In the genomic region with DNA sequence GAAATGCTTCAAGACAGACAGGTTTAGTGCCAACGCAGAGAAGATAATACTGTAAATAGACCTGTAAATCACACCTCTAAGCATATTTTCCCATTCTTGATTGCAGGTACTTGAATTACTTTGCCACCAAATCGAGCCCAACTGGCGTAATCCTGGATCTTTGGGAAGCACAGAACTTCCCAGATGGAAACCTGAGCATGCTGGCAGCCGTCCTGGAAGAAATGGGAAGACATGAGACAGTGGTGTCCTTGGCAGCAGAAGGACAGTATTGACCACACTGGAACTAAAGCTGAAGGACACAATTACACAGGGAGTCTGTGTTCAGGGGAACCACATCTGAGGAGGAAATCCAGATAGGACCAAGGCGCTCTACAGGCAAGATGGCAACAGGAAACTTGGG, we compare ENCODE assay signal across 21 mouse cellular contexts.
DNase-seq lines count a peak whose midpoint lies in the region; ATAC-seq lines count a peak whose summit lies in the region.
"Had no signal": no experiment of that assay in that cellular context is flagged by ENCODE, and none has a peak within 500 bp of the region (broad histone marks: within the 10 kb centered on the region; RNA-seq: fewer than 3 reads in every experiment).

No protein-coding gene starts in this region.

- no peaks in the 10 kb centered on the region for H3K4me1 ChIP-seq in forebrain, embryonic 15.5 days
- H3K4me1 ChIP-seq: forebrain, embryonic 13.5 days; heart, embryonic 15.5 days; hindbrain, embryonic 13.5 days; intestine, embryonic 15.5 days had no signal

- no peak for ATAC-seq in forebrain, embryonic 15.5 days (replicated peaks)
- ATAC-seq: CD4-positive, CD25-positive, alpha-beta regulatory T cell, adult 4 months; forebrain, embryonic 13.5 days; intestine, embryonic 15.5 days had no signal

- H3K4me2 ChIP-seq in forebrain, embryonic 15.5 days (replicated peaks): no peak overlapping the region
- H3K4me2 ChIP-seq: forebrain, embryonic 13.5 days; heart, embryonic 11.5 days; heart, embryonic 15.5 days; hindbrain, embryonic 13.5 days; intestine, embryonic 15.5 days had no signal

- no peak overlapping the region for H3K4me3 ChIP-seq in forebrain, embryonic 15.5 days
- H3K4me3 ChIP-seq: embryonic facial prominence, embryonic 10.5 days; forebrain, embryonic 13.5 days; heart, adult 2 months; heart, embryonic 15.5 days; hindbrain, embryonic 13.5 days; intestine, embryonic 15.5 days had no signal

- no peak overlapping the region for H3K9ac ChIP-seq in forebrain, embryonic 15.5 days (replicated peaks)
- H3K9ac ChIP-seq: forebrain, embryonic 13.5 days; heart, embryonic 15.5 days; hindbrain, embryonic 13.5 days; intestine, embryonic 15.5 days had no signal

- no peak overlapping the region for H3K27ac ChIP-seq in forebrain, embryonic 15.5 days (replicated peaks)
- H3K27ac ChIP-seq: embryonic facial prominence, embryonic 10.5 days; forebrain, embryonic 13.5 days; heart, adult 2 months; heart, embryonic 15.5 days; hindbrain, embryonic 13.5 days; intestine, embryonic 15.5 days had no signal

- H3K36me3 ChIP-seq in forebrain, embryonic 15.5 days: no peaks in the 10 kb centered on the region
- H3K36me3 ChIP-seq: G1E; heart, embryonic 15.5 days; intestine, embryonic 15.5 days had no signal

- no peaks in the 10 kb centered on the region for H3K9me3 ChIP-seq in forebrain, embryonic 15.5 days
- H3K9me3 ChIP-seq: embryonic facial prominence, embryonic 10.5 days; forebrain, embryonic 13.5 days; G1E; heart, embryonic 15.5 days; hindbrain, embryonic 13.5 days; intestine, embryonic 15.5 days had no signal

- DNase-seq in cerebellum, adult 11-12 months: peak; percentile 20
- no peak for DNase-seq in cerebellum, postnatal 4 days (ENCODE audit: low spot score in 2 of 2)
- peak; percentile 32 to 40 for DNase-seq in cerebellum, postnatal 14 days
- DNase-seq in cerebellum, adult 9-10 months: no peak
- peak; percentile 22 for DNase-seq in right cerebral cortex, postnatal 25 days
- no peak for DNase-seq in right cerebral cortex, adult 18-20 months
- DNase-seq: adrenal gland, adult 8-10 months; adrenal gland, postnatal 36 days; B cell, adult 2 months; gastrocnemius, postnatal 10 days; heart, adult 2 months; heart, postnatal 14 days had no signal

- 87% methylated on average over 5 of the region's 5 CpGs for whole genome bisulfite sequencing in forebrain, embryonic 15.5 days

- no peaks in the 10 kb centered on the region for H3K27me3 ChIP-seq in forebrain, embryonic 15.5 days
- H3K27me3 ChIP-seq: forebrain, embryonic 13.5 days; heart, embryonic 15.5 days; hindbrain, embryonic 13.5 days; intestine, embryonic 15.5 days had no signal

Comparison
In these comparisons a context has a peak if more than half of its experiments do, and no peak if none do; other contexts are left out.
1. DNase-seq: peak in cerebellum, adult 11-12 months (single experiment), cerebellum, postnatal 14 days (2 of 2) and right cerebral cortex, postnatal 25 days (single experiment); none in cerebellum, postnatal 4 days (0 of 2), cerebellum, adult 9-10 months (single experiment) and right cerebral cortex, adult 18-20 months (single experiment).